Mouse (Mus musculus): ENCODE measurements around the gene Tmem135. TPM values are rescaled to one million over a fixed set of nuclear protein-coding genes. Genes with fewer than 3 reads are reported as not detected.

The Tmem135 gene
- polyA plus RNA-seq (2012; rRNA removed; ENCODE audit: low replicate concordance) = 116 and 246 TPM in 2 replicates

GRCm38 (mm10) chr7:89404081-89404733 is at the start of gene Tmem135, which contains the start of gene Fzd4:
TSS of gene Tmem135 (minus strand) at chr7:89404222.
TSS of gene Fzd4 (plus strand) at chr7:89404355.

Other genes with a start within 250 kb of the Tmem135 start
- 2.1 and 3.4 TPM in 2 replicates for gene Fzd4, start 133 bp upstream of the Tmem135 start, polyA plus RNA-seq (2012; rRNA removed; ENCODE audit: low replicate concordance)
- gene Prss23, start 123.0 kb upstream of the Tmem135 start, polyA plus RNA-seq (2012; rRNA removed; ENCODE audit: low replicate concordance) = 31.1 and 33.9 TPM in 2 replicates
- 0.98 and 1.00 TPM in 2 replicates for gene Me3, start 228.2 kb upstream of the Tmem135 start, polyA plus RNA-seq (2012; rRNA removed; ENCODE audit: low replicate concordance)

Data from duodenum, adult 2 months (tissue).